Mouse (Mus musculus) brain, embryonic 14.5 days (tissue): ENCODE measurements around the gene Dcakd.

ENCODE experiments used
- CTCF ChIP-seq: fragments of 200-500 bp; IDR thresholded peaks from 2 replicates; pipeline ENCODE4 v1.5.1; 2012; ENCODE audit warnings: inconsistent platforms, mild to moderate bottlenecking, moderate library complexity, borderline replicate concordance; ENCODE audit not compliant: insufficient read depth, insufficient read length; ENCODE audit errors: extremely low read depth
- POLR2A ChIP-seq: fragments of 200-500 bp; IDR thresholded peaks from 2 replicates; pipeline ENCODE4 v1.6.1; 2012; ENCODE audit warnings: mild to moderate bottlenecking, inconsistent platforms, borderline replicate concordance; ENCODE audit not compliant: poor library complexity, insufficient read depth, insufficient read length, severe bottlenecking; ENCODE audit errors: extremely low read depth

GRCm38 (mm10) chr11:102958870-102959269 lies 69.3 kb downstream of the Dcakd start:
- TF ChIP-seq CTCF (no peak), POLR2A (no peak)
